Mouse (Mus musculus) heart, adult 2 months (tissue): Measurements from ENCODE around the gene Mei1.

Experiments used
- CTCF ChIP-seq: fragments of 200-600 bp; IDR thresholded peaks from 2 replicates; pipeline ENCODE4 v1.8.1; 2022; ENCODE audit warnings: antibody characterized with exemption, mild to moderate bottlenecking, moderate library complexity
- EP300 ChIP-seq: fragments of 200-500 bp; IDR thresholded peaks from 2 replicates; pipeline ENCODE4 v1.6.1; 2011; ENCODE audit warnings: low read depth, low read length, control low read depth; ENCODE audit not compliant: insufficient read depth
- POLR2A ChIP-seq: fragments of 200-500 bp; IDR thresholded peaks from 2 replicates; pipeline ENCODE4 v1.6.1; 2011; ENCODE audit warnings: mild to moderate bottlenecking, low read depth, low read length, control low read depth; ENCODE audit not compliant: insufficient read depth

GRCm38 (mm10) chr15:82046246-82046891 is 23.4 kb upstream of the Mei1 start:
- TF ChIP-seq CTCF (no peak), EP300 (no peak), POLR2A (no peak)
